ENCODE assay signal across 9 mouse cellular contexts in the genomic region with DNA sequence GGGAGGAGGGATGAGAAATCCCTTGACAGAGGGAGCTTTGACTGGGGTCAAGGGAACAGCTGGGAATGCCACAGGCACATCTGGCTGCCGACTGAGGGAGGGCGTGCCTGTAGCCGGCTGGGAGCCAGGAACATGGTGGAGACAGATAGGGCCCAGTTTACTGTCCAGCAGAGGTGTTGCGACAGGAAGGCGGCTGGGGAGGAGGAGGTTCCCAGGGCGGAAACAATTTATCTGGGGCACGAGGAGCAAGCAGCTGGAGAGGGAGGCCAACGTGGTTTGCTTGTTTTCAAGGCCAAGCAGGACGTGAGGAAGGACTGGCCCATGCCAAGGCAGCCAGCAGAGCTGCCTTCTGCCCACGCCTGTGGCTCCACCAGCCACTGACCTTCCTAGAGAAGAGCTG.
DNase-seq lines count a peak whose midpoint lies in the region; ATAC-seq and TF ChIP-seq lines count a peak whose summit lies in the region.
"Had no signal": no experiment of that assay in that cellular context is flagged by ENCODE, and none has a peak within 500 bp of the region (broad histone marks: within the 10 kb centered on the region; RNA-seq: fewer than 3 reads in every experiment).

No protein-coding gene starts in this region.

- no peaks in the 10 kb centered on the region for H3K36me3 ChIP-seq in intestine, embryonic 16.5 days (ENCODE audit: control insufficient read depth, insufficient read depth, low read length)
- H3K36me3 ChIP-seq: embryonic facial prominence, embryonic 15.5 days had no signal

- no peak for TF ChIP-seq POLR2A in lung, adult 2 months (IDR thresholded peaks at IDR 0.05; ENCODE audit: borderline replicate concordance, extremely low read depth, low read depth, low read length)

- TF ChIP-seq CTCF in lung, adult 2 months (IDR thresholded peaks at IDR 0.05; ENCODE audit: insufficient read depth, low read length): no peak

- H3K4me3 ChIP-seq in intestine, embryonic 16.5 days (ENCODE audit: low read length): no peak overlapping the region
- H3K4me3 ChIP-seq in lung, adult 2 months (replicated peaks; ENCODE audit: extremely low read depth, low read depth, low read length): no peak overlapping the region
- H3K4me3 ChIP-seq: embryonic facial prominence, embryonic 15.5 days had no signal

- H3K27me3 ChIP-seq in intestine, embryonic 16.5 days (replicated peaks; ENCODE audit: control insufficient read depth, insufficient read depth, low read length): no peaks in the 10 kb centered on the region
- H3K27me3 ChIP-seq: embryonic facial prominence, embryonic 15.5 days had no signal

- DNase-seq in retina, postnatal 1 day: peak; percentile 21
- no peak for DNase-seq in retina, embryonic 14.5 days (ENCODE audit: low spot score)
- peak; percentile 71 for DNase-seq in gastrocnemius, adult 18-20 months (ENCODE audit: low spot score)
- peak; percentile 42 for DNase-seq in lung, adult 2 months
- peak; percentile 87 for DNase-seq in testis, postnatal 14 days (ENCODE audit: low spot score)
- DNase-seq in right cerebral cortex, postnatal 4 days: no peak

- ATAC-seq in intestine, embryonic 16.5 days: peak; percentile 65
- no peak for ATAC-seq in megakaryocyte, adult 5-6 weeks (ENCODE audit: poor library complexity, severe bottlenecking)

- H3K4me2 ChIP-seq in intestine, embryonic 16.5 days (ENCODE audit: low read depth, low read length): no peak overlapping the region
- H3K4me2 ChIP-seq: embryonic facial prominence, embryonic 15.5 days had no signal

- no peak overlapping the region for H3K27ac ChIP-seq in intestine, embryonic 16.5 days (ENCODE audit: low read length)
- H3K27ac ChIP-seq: embryonic facial prominence, embryonic 15.5 days had no signal

- 21% methylated on average over 10 of the region's 10 CpGs for WGBS in intestine, embryonic 16.5 days
- WGBS in lung, adult 2 months: 15% methylated on average over 10 of the region's 10 CpGs

- H3K9me3 ChIP-seq in intestine, embryonic 16.5 days (ENCODE audit: control insufficient read depth, low read length): no peaks in the 10 kb centered on the region
- H3K9me3 ChIP-seq: embryonic facial prominence, embryonic 15.5 days had no signal

- no peak overlapping the region for H3K9ac ChIP-seq in intestine, embryonic 16.5 days (ENCODE audit: low read depth, low read length)
- H3K9ac ChIP-seq: embryonic facial prominence, embryonic 15.5 days had no signal

- H3K4me1 ChIP-seq in intestine, embryonic 16.5 days (ENCODE audit: control insufficient read depth, insufficient read depth, low read length): 0 out of 2 replicates have a peak, but pooled peaks cover 5% of the 10 kb centered on the region
- H3K4me1 ChIP-seq in lung, adult 2 months (ENCODE audit: control insufficient read depth, insufficient read depth, low read length): 0 out of 2 replicates have a peak, but pooled peaks cover 5% of the 10 kb centered on the region

Comparison
In these comparisons a context has a peak if more than half of its experiments do, and no peak if none do; other contexts are left out.
1. DNase-seq: peak in retina, postnatal 1 day (single experiment), gastrocnemius, adult 18-20 months (single experiment), lung, adult 2 months (single experiment) and testis, postnatal 14 days (single experiment); none in retina, embryonic 14.5 days (single experiment) and right cerebral cortex, postnatal 4 days (single experiment).